Mouse (Mus musculus) heart, adult 18-20 months (tissue): ENCODE results near the gene Gm21974. TPM values are rescaled to one million over a fixed set of nuclear protein-coding genes. Genes with fewer than 3 reads are reported as not detected.
A peak's percentile ranks its signal among the peaks of the same experiment; 100 is the strongest.
"Not testable (repeated sequence)": the region's sequence is repeated elsewhere in the genome, so short reads cannot be mapped to it uniquely, and the experiment has no call there.

Experiments
- DNase-seq, 2 experiments: peaks; one replicate each; pipeline ENCODE4 v3.0.0; 2021 to 2022; ENCODE audit warnings: mixed read lengths in 1 of 2
- total RNA-seq, 2 experiments: library from RNA; stranded (reverse); gene quantifications; 2 replicates each; pipeline ENCODE4 v1.2.3; 2021

The Gm21974 gene
- total RNA-seq, 2 experiments from 2014 or later: 0.27 TPM; not detected in 1

- DNase-seq: peak; percentile 84 to 87
These were observed 19.2 kb downstream of the Gm21974 start, which contains the start of gene Zfp646 for GRCm38 (mm10) chr7:127876041-127876466. Gene Zfp646, plus strand, starts transcription at chr7:127876221.

DNA sequence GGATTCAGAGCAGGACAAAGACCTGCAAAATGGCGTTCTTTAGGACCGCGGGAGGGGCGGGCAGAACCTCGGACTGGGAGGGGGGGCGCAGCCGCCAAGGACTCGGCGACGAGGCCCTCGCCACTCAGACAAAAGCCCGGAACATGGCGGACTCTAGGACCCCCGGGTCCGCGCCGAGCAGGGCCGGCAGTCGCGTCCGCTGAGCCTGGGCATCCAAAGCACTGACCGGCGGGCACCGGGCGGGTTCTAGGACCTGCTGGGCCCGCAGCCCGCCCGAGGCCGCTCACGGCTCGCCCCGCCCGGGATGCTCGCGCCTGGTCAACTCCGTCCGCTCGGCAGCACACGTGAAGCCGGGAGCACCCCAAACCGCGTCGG lies 19.6 kb downstream of the Gm21974 start:
- peak; percentile 95 for DNase-seq

DNA sequence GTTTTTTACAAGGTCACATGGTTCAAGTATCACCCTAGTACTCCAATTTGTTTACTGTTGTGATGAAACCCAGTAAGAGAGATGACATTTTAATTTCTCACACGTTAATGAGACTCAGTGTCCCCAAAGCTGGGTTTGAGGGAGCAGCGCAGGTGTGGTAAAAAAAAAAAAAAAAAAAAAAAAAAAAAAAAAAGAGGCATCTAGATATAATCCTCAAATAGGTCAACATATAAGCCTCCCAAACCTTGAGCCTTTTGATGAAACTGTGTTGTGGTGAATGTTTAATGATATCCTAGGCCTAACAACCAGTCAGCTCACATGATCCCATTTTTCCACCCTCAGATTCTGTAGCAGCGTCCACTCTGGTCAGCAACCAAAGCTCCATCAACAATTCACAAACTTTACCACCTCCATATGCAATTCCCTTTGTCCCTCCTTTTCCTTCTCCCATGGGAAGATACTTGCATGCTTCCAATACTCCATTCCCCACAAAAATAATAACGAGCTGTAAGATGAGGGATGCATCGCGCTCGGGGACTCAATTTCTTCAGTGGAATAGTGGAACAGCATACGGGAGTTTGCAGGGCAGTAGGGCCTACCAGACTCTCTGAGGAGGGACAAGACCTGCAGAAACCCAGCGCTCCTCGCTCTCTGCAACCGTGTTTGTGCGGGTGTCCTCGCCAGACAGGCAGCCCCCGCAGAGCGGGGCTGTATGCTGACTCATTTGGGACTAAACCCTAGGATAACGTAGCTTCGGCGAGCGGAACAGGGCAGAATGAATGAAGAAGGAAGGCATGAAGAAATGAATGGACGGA lies 20.2 kb downstream of the Gm21974 start:
- no peak for DNase-seq

- no peak for DNase-seq
These were observed 25.0 kb downstream of the Gm21974 start for GRCm38 (mm10) chr7:127870136-127870821.

DNA sequence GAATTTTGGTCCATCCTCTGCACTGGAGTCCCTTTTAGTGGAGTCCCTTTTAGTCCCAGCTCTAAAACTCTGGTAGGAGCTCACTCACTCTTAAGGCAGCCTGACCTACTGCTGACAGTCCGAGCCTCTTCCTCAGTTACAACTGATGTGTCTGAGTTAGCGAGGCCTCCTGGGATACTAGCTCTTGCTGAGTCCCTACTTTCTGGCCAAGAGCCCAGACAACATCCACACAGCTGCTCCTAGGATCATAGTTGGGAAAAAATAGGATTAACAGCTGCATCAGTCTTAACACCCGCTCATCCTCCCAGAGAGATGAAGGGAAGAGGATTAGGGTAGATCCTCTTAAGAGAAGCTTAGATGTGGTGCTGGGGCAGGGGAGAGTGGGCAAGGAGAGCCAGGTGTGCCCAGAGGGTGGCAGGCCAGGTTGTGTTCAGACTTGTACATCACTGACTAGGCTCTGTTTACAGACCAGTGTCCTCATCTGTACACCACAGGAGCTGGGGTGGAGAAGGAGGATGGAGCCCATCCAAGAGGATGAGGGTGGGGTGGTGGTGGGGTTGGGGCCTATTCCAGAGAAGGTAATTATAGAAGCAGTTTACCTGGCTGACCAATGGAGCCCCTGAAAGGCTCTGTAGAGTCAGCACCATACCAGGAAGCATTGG lies 26.0 kb downstream of the Gm21974 start:
- DNase-seq: peak; percentile 46 to 70

GRCm38 (mm10) chr7:127867641-127868040 lies 27.6 kb downstream of the Gm21974 start:
- DNase-seq: no peak

DNA sequence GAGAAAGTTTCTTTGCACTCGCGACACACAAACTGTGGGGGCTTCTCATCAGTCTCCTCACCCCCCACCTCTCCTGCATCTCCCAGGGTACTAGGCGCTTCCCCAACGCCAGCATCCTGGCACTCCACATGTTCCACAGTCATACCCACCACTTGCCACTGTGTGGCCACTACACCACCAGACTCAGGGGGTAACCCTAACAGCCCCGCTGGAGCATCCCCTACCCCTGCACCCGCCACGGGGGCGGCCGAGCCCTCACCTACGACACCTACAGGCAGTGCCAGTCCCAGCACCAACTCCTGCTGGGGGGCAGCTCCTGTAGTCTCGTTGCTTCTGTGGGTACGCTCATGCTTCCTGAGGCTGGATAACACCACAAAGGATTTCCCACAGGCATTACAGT lies 28.8 kb downstream of the Gm21974 start:
- no peak for DNase-seq

DNA sequence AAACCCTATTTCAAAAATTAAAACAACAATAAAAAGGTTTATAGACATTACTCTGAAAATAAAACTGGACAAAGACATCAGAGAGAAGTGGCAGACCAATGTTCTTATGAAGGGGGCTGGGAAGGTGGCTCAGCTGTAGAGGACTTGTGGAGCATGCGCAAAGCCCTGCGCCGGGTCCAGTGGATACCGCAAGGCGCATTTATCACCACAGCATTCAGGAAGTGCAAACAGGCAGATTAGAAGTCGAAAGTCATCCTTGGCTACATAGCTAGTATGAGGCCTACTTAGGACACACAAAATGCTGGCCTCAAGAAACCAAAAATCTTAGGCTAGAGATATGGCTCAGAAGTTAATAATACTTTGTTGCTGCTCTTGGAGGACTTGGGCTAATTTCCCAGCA lies 37.0 kb downstream of the Gm21974 start:
- DNase-seq: no peak

- peak; percentile 22 to 38 for DNase-seq
These were observed 44.3 kb downstream of the Gm21974 start for GRCm38 (mm10) chr7:127850906-127851305.

DNA sequence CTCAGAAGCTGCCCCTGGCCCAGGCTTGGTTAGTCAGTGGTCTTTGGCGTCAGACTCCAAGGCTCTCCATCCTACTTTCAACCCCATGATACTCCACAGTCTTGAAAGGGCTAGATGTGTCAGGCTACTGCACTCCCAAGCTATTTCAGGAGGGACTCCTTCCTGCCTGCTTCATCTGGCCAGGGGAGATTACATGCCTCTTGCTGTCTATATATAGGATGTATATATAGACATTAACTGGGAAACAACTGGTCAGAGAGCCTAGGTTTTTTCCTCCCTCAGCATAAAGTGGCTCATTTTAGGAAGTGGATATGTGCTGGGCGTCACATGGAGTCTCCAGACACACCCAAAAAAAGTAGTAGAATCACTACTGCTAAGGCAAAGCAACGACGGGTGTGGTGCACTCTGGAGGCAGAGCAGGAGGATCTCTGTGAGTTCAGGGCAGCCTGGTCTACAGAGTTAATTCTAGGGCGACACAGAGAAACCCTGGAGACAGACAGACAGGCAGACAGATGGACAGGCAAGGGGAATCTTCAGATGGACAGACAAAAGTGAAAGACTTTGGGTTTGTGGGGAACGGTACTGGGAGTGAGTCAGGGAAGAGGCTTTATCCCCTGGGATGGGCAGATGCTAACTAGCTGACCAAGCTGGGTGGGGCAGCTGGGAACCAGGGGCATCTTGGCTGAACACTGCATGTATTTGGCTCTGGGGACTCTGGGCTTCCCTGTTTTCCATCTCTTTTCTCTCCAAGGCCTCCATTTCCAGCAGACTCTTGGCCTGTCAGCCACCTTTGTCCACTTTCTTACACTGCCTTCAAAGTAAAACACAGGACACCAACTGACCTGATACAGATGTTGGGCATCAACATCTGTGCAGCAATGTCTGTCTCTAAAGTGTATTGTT lies 45.0 kb downstream of the Gm21974 start:
- DNase-seq: peak; percentile 19 to 27

GRCm38 (mm10) chr7:127842001-127842718 lies 53.1 kb downstream of the Gm21974 start:
- DNase-seq: peak; percentile 88 to 90

DNA sequence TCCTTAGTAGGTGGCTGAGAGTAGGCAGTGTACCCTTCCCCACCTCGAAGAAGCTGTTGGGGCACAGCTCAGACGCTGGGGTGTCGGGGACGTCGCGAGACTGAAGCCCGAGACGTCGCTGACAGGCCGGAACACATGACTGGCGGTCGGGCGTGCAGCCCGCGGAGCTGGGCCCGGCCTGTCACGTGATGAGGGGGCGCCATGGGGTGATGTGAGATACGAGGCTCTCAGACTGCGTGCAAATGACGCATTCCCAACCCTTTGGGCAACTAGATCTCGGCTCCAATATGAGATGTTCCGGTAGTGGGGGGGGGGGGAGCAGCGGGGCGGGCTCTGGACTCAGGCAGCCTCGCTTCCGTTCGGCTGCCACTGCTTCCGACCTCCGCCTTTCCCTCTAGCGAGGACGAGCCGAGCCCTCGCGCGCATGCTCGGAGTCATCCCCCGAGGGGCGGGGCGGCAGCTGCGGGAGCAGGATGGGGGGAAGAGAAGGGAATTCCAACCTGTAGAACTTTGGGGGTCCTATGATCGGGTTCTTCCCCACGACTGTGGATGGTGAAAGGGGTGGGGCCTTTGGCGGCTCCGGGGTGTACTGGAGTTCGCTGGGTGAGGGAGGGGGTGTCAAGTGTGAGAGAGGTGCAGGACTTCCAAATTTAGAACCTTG lies 53.8 kb downstream of the Gm21974 start:
- peak; percentile 95 to 96 for DNase-seq

DNA sequence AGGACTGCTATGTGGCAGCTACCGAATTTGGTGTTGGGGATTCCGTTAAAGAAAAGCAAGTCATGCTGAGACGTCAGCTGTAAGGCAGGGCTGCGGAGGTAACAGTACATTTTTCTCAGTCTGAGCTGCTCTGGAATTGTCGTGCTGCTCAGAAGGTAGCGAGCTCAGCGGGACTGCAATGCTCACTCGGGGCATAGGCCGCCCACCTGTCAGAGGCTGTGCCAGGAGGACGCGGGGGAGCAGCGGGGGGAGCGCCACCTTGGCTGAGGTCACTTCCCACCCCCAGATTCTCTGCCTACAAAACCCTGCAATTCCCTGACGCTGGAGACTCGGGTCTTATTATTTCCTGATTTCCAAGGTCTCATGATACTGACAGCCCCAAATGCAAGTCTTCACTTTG lies 54.4 kb downstream of the Gm21974 start:
- peak in 1 of 2 experiments; percentile 55 for DNase-seq

DNA sequence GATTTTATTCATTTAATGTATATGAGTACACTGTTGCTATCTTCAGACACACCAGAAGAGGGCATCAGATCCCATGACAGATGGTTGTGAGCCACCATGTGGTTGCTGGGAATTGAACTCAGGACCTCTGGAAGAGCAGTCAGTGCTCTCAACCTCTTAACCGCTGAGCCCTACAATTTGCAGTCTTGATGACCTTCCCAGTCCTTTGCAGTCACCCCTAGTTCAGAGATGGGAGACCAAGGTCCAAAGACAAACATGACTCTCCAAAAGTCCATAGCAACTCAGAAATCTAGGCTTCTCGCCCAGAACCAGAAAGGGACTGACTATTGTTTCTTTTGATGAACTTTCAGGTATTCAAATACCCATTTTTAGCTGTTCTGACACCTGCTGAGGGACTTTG lies 55.2 kb downstream of the Gm21974 start:
- DNase-seq: not testable (repeated sequence)

- not testable (repeated sequence) for DNase-seq
These were observed 57.4 kb downstream of the Gm21974 start for GRCm38 (mm10) chr7:127837878-127838277.

DNA sequence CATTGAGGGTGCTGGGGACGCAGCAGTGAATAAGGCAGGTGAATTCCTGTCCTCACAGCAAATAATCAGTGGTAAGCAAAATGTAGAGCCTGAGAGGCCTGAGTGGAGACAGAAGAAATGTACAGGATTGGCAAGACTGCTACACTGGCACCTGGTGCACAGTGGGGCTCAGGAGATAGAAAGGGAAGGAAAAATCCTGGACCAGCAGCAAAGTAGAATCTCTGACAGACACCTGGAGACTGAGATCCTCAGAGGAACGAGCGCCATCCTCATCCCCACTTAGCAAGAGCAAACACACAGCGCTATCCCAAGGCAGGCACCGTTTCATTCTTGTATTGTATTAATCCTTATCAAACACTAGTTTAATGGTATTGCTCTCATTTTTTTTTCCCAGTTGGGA lies 57.8 kb downstream of the Gm21974 start:
- DNase-seq: no peak
